Mouse (Mus musculus) skeletal muscle tissue, postnatal 0 days (tissue): ENCODE results near the gene Olfr998. TPM values are rescaled to one million over a fixed set of nuclear protein-coding genes. Genes with fewer than 3 reads are reported as not detected.

Experiments
- polyA plus RNA-seq: library from polyadenylated mRNA; unstranded; fragments of >200 nt; fragmentation: Nextera tagmentation; extraction: Ambion mirVana; gene quantifications from 2 replicates; pipeline ENCODE4 v1.2.1, GENCODE M21; 2015

Olfr998 gene
- not detected in 2 replicates for polyA plus RNA-seq

DNA sequence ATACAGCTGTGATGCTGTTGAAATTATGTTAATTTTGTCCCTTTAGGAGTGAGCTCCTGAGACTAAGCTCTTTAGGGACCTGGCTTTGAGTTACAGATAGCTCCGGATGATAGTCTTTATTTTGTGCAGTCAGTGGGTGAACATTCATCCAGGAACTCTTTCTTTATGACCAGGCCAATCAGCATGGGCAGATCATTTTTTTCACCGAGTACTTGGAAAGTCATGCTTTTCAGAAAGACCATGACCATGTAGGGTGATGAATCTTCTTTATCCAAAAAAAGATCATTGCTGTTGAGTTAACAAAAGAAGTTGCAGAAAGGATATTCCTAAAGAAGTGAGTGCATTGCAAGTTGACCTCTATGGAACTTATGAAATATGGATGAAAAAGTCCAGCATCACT lies at the start of gene Olfr998:
Olfr998 (plus strand) TSS at position 301 of the 400 bp plus-strand sequence.

DNA sequence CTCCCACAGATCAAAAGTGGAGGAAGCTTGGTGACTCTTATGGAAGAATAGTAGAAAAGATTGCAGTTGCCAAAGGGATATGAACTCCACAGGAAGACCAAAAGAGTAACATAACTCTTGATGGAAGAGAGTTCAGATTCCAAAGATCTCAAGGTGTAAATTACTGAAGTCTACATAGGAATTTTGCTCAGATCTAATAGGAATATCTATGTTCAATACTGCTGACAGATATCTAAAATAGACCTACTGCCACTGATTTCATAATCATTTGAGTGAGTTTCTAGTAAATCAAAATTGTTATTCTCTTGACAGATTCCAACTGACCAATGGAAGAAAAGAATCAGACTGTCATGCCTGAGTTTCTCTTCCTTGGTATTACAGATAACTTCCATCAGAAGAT lies 9.8 kb upstream of the Olfr998 start, which contains the start of gene Olfr996:
Olfr996 (plus strand) TSS at position 301 of the 400 bp plus-strand sequence.

DNA sequence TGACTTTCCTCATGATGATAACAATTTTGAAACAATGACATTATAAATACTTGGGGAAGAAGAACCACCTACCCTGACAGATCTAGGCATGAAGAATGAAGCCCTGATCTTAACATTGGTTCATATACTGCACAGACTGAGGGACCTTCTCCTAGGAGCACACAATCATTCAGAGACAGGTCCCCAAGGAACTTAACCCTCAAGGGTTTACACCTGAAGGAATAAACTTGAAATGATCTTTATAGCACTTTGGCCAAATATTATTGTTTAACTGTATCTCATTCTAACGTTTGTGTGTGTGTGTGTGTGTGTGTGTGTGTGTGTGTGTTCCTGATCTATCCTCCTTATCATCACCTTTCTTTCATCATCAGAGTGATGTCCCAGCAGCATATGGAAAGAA lies 23.1 kb downstream of the Olfr998 start, which contains the start of gene Olfr1000:
Olfr1000 (minus strand) TSS at position 101 of the 400 bp plus-strand sequence.

Other genes starting within 250 kb of the Olfr998 start
- gene Olfr987, start 249.6 kb upstream of the Olfr998 start, polyA plus RNA-seq = not detected in 2 replicates
- gene Olfr988, start 225.7 kb upstream of the Olfr998 start, polyA plus RNA-seq = not detected in 2 replicates
- gene Olfr992, start 179.5 kb upstream of the Olfr998 start, polyA plus RNA-seq = not detected in 2 replicates
- gene Olfr993, start 174.1 kb upstream of the Olfr998 start, polyA plus RNA-seq = not detected in 2 replicates
- gene Olfr994, start 152.5 kb upstream of the Olfr998 start, polyA plus RNA-seq = not detected in 2 replicates
- gene Olfr995, start 145.3 kb upstream of the Olfr998 start, polyA plus RNA-seq = not detected in 2 replicates
- 0.17 and 0.94 TPM in 2 replicates for gene 4833423E24Rik, start 69.9 kb upstream of the Olfr998 start, polyA plus RNA-seq
- not detected in 2 replicates for gene Olfr996, start 9.7 kb upstream of the Olfr998 start, polyA plus RNA-seq
- not detected in 2 replicates for gene Olfr1000, start 23.0 kb downstream of the Olfr998 start, polyA plus RNA-seq
- not detected in 2 replicates for gene Olfr1002, start 61.8 kb downstream of the Olfr998 start, polyA plus RNA-seq
- not detected in 2 replicates for gene Olfr154, start 75.5 kb downstream of the Olfr998 start, polyA plus RNA-seq
- gene Olfr1006, start 89.8 kb downstream of the Olfr998 start, polyA plus RNA-seq = not detected in 2 replicates
- gene Olfr1008, start 100.5 kb downstream of the Olfr998 start, polyA plus RNA-seq = not detected in 2 replicates
- gene Olfr1009, start 126.5 kb downstream of the Olfr998 start, polyA plus RNA-seq = not detected in 2 replicates
- not detected in 2 replicates for gene Olfr1012, start 173.8 kb downstream of the Olfr998 start, polyA plus RNA-seq
- gene Olfr1013, start 178.2 kb downstream of the Olfr998 start, polyA plus RNA-seq = not detected in 2 replicates
- not detected in 2 replicates for gene Olfr1014, start 183.8 kb downstream of the Olfr998 start, polyA plus RNA-seq
- gene Olfr1015, start 193.1 kb downstream of the Olfr998 start, polyA plus RNA-seq = not detected in 2 replicates
- gene Olfr1016, start 213.6 kb downstream of the Olfr998 start, polyA plus RNA-seq = not detected in 2 replicates
- gene Olfr1018, start 229.5 kb downstream of the Olfr998 start, polyA plus RNA-seq = not detected in 2 replicates